Mouse (Mus musculus) spleen, adult 2 months (tissue): Measurements from ENCODE around the gene Clic3. TPM values are rescaled to one million over a fixed set of nuclear protein-coding genes. Genes with fewer than 3 reads are reported as not detected.

ENCODE experiments used
- DNase-seq, 2 experiments: peaks; one replicate each; pipeline versions ENCODE4 v3.0.0 to v3.0.0-alpha.2; 2012 to 2021; ENCODE audit warnings: low spot score in 2 of 2, low read depth in 1 of 2
- H3K27ac ChIP-seq: fragments of 200-500 bp; 2 replicates; pipeline ENCODE4 v1.5.1; 2012; ENCODE audit warnings: low read length, inconsistent platforms; ENCODE audit not compliant: insufficient read depth
- H3K27me3 ChIP-seq: fragments of 200-500 bp; 2 replicates; pipeline ENCODE4 v1.6.1; 2012; ENCODE audit warnings: mild to moderate bottlenecking, moderate library complexity, low read length, inconsistent platforms; ENCODE audit not compliant: control insufficient read depth, insufficient read depth
- H3K36me3 ChIP-seq: fragments of 200-500 bp; 2 replicates; pipeline ENCODE4 v1.6.1; 2012; ENCODE audit warnings: mild to moderate bottlenecking, low read length, inconsistent platforms; ENCODE audit not compliant: control insufficient read depth, insufficient read depth
- H3K4me1 ChIP-seq: fragments of 200-500 bp; 2 replicates; pipeline ENCODE4 v1.6.1; 2011; ENCODE audit warnings: inconsistent platforms; ENCODE audit not compliant: control insufficient read depth, insufficient read depth, insufficient read length
- H3K4me3 ChIP-seq: fragments of 200-500 bp; 2 replicates; pipeline ENCODE4 v1.5.1; 2011; ENCODE audit warnings: mild to moderate bottlenecking, inconsistent platforms; ENCODE audit not compliant: insufficient read depth, insufficient read length; ENCODE audit errors: extremely low read depth
- CTCF ChIP-seq: fragments of 200-500 bp; IDR thresholded peaks from 2 replicates; pipeline ENCODE4 v1.5.1; 2011; ENCODE audit warnings: mild to moderate bottlenecking, inconsistent platforms; ENCODE audit not compliant: insufficient read depth, insufficient read length, insufficient replicate concordance; ENCODE audit errors: extremely low read depth
- POLR2A ChIP-seq: fragments of 200-500 bp; IDR thresholded peaks from 2 replicates; pipeline ENCODE4 v1.6.1; 2011; ENCODE audit warnings: low read depth, low read length, inconsistent platforms
- WGBS: fragments of 180-500 bp; shearing (Covaris S2); methylation state at CpG from one replicate; pipeline ENCODE4 v1.1.7; 2018; 5-methylcytosine and 5-hydroxymethylcytosine counted together
- polyA plus RNA-seq: library from polyadenylated mRNA; depleted of rRNA; stranded (reverse); fragments of >200 nt; gene quantifications from 2 replicates; pipeline ENCODE4 v1.2.3, GENCODE M21; 2012

Gene Clic3
- polyA plus RNA-seq, 1 experiment: 2.5 TPM

DNA sequence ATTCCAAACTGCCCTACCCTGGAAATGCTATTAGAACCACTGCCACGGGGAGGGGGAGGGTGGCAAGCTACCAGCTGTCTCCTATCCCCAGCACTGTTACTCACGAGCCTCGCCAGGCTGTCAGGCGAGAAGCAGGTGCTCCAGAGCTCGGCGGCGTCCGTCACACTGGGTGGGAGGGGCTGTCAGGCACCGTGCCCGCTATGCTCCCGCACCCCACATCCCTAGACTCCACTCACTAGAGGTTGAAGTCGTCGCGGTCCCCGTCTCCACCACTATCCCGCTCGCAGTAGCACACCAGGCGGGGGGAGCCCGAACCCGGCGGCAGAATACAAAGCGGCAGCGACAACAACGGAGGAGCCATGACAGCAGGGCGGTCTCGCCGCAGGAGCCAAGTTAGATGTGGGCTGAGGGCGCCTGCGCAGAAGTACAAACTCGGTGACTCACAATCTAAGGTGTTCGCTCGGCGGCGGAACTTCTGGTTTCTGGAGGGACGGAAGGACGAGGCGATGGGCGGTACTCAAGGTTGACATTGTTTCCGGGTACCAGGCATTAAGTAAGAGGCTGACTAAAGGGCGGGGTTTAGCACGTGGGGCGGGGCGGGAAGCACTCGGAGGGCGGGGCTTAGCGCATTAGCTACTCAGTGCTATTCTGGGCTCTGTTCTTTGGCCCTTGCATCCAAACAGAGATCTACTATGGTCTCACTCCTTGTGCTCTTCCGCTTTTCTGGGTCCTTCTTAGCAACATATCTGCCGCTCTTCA, 4.1 kb downstream of the Clic3 start, which contains the start of gene Paxx:
Gene Paxx (minus strand): TSS at position 544 of the 759 bp plus-strand sequence.
- WGBS: under 1% methylated on average over 48 of the region's 48 CpGs
- Histone ChIP-seq H3K4me1 (peaks cover 25% of the 10 kb centered on the region; the same call in 1 of the 2 replicates), H3K4me3 (peak within 1 kb of the TSS; percentile 87), H3K27ac (peak within 1 kb of the TSS; percentile 95), H3K36me3 (peaks cover 6% of the 10 kb centered on the region), H3K27me3 (no peaks in the 10 kb centered on the region)
- peak; percentile 48 for TF ChIP-seq POLR2A
- TF ChIP-seq CTCF: no peak
- DNase-seq: peak; percentile 95 to 99

DNA sequence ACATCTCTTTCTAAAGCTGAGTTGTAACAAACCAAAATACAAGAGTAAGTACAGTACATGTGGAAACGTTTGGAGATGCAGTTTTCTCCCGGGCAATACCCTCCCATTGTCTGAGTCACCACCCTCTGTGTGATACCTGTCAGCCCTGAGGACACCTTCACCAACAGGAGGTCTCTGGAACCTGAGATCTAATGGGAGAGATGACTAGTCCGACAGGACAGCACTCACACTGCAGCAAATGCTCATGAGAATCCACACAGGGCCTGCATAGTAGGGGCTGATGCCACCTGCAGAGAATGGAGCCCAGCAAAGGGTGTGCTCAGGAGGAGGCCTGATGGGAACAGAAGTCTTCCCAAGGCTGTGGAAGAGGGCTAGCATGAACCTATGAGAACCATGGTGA, 4.8 kb downstream of the Clic3 start:
- TF ChIP-seq CTCF (no peak), POLR2A (no peak)
- Histone ChIP-seq H3K27me3 (no peaks in the 10 kb centered on the region), H3K27ac (peak overlapping the region; percentile 84), H3K4me3 (peak overlapping the region; percentile 31; the same call in 1 of the 2 replicates), H3K4me1 (peaks cover 31% of the 10 kb centered on the region; the same call in 1 of the 2 replicates), H3K36me3 (peaks cover 6% of the 10 kb centered on the region)
- DNase-seq: no peak
- WGBS: 19% methylated on average over 3 of the region's 3 CpGs

DNA sequence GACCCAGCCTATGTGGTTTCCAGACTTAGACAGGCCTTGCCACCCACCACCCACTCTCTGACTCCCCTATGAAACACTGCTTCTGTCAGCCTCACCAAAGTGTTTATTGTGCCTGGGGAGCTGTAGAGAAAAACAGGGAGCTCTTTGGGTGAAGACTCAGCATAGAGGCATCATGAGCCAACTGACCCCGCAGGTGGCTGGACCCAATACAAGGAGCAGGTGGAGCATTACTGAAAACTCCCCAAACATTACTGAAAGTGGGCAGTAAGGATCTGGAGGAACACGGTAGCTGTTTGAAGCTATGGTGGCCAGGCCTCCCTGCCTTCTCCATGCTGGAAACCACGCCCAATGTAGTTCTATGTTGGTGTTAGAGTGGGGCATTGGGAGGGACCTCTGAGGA, 7.0 kb downstream of the Clic3 start:
- Histone ChIP-seq H3K27ac (no peak overlapping the region), H3K4me3 (no peak overlapping the region), H3K4me1 (peaks cover 36% of the 10 kb centered on the region; the same call in 1 of the 2 replicates), H3K36me3 (peaks cover 3% of the 10 kb centered on the region), H3K27me3 (no peaks in the 10 kb centered on the region)
- 89% methylated on average over 3 of the region's 3 CpGs for WGBS
- no peak for TF ChIP-seq POLR2A
- no peak for TF ChIP-seq CTCF
- DNase-seq: no peak

DNA sequence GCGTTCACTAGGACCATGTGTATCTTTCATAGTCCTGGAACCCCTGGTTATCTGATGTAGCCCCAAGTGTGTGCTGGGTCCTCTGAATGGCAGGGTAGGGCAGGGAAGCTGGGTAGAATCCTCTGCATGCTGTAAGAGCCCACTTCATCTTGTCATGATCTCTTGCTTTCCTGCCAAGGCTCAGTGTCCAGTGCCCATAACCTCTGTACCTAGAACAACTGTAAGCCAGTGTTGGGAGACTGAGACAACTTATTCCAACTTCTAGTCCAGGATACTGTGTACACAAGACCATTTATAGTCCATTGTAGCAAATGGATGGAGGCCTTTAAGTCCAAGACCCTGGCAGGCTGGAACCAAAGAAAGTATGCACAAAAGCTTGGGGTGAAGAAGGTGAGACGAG, 8.6 kb downstream of the Clic3 start:
- H3K36me3 ChIP-seq: no peaks in the 10 kb centered on the region
- peak overlapping the region; percentile 96 for H3K27ac ChIP-seq
- WGBS: 39% methylated on average over 2 of the region's 2 CpGs
- no peak for TF ChIP-seq POLR2A
- TF ChIP-seq CTCF: no peak
- DNase-seq: no peak
- peaks cover 33% of the 10 kb centered on the region; the same call in 1 of the 2 replicates for H3K4me1 ChIP-seq
- H3K4me3 ChIP-seq: peak overlapping the region; percentile 47; the same call in 1 of the 2 replicates
- no peaks in the 10 kb centered on the region for H3K27me3 ChIP-seq

DNA sequence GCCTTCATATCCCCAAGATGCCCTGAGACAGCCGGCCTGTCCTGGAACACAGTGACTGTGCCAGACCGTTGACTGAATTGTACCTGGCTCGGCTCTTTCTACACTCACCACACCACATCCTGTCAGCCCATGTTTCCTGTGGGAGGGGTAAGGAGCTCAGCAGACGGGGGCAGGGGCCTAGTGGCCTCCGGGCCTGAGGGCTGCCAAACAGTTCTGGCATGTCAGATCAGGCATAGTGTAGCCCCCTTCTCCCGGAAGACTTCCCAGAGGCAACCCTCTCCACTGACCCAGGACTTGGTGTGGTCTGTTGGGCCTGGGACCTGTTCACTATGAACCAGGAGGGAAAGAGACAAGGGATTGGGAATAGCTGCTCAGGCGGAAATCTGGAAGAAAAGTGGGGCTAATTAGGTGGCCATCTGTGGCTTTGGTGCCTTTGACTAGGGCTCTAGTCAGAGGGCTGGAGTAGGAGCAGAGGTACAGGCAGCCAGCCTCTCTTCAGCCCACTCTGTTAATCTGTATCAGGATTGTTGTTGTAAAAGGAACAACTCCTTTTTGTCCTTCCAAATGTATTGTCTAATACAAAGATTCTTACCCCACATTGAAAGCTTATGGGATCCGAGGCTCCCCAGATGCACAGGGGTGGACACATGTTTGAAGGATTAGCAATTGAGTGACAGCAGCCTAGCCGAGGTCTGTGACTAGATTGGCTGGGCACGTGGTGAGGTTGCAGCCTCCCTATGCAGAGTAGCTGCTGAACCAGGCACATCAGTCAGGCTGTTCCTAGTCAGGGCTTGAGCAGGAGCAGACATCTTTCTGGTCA, 9.4 kb downstream of the Clic3 start:
- H3K4me1 ChIP-seq: peaks cover 33% of the 10 kb centered on the region; the same call in 1 of the 2 replicates
- no peaks in the 10 kb centered on the region for H3K36me3 ChIP-seq
- peak overlapping the region; percentile 96 for H3K27ac ChIP-seq
- TF ChIP-seq CTCF (no peak), POLR2A (peak; percentile 85)
- H3K27me3 ChIP-seq: no peaks in the 10 kb centered on the region
- peak; percentile 56 to 82 for DNase-seq
- 12% methylated on average over 10 of the region's 10 CpGs for WGBS
- H3K4me3 ChIP-seq: peak overlapping the region; percentile 47

DNA sequence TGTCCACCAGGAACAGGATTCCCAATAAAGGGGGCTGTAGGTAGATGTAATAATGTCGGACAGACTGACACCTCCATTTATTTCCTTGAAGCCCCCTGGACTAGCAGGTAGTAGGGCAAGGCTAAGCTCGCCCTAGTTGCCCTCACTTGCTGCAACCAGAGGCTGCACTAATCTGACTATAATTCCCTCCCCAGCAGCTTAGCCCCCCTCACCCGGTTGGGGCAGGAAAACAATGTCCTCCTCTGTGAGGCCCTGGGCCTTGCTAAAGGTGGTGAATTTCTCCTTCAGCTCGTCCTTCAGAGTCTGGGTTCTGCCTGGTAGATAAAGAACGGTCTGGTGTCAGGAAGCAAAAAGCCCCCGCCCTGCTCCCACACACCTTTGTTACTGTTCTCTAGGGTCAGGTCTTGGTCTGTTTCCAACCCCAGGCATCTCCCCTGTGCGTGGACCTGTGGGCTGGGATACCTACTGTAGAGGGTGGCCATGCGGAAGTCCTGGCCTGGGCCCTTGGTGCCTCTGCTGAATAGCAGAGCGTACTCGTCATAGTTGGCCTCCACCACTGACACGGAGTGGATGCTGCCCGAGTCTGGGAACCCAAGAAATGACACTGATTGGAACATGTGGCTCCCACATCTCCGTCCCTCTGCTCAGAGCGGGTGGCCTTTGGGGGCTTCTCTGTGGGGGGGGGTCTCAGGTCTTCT, 11.1 kb downstream of the Clic3 start:
- Histone ChIP-seq H3K4me3 (no peak overlapping the region), H3K27me3 (no peaks in the 10 kb centered on the region), H3K36me3 (no peaks in the 10 kb centered on the region), H3K4me1 (peaks cover 23% of the 10 kb centered on the region; the same call in 1 of the 2 replicates), H3K27ac (no peak overlapping the region)
- no peak for TF ChIP-seq CTCF
- TF ChIP-seq POLR2A: no peak
- DNase-seq: no peak
- WGBS: 80% methylated on average over 14 of the region's 14 CpGs
